In genomic region chr6:41576526-41577097, GRCm38 (mm10) we compare ENCODE assay signal across 23 mouse cellular contexts. TPM values are rescaled to one million over a fixed set of nuclear protein-coding genes. Genes with fewer than 3 reads are reported as not detected.
DNase-seq lines count a peak whose midpoint lies in the region; ATAC-seq and TF ChIP-seq lines count a peak whose summit lies in the region.
"Had no signal": no experiment of that assay in that cellular context is flagged by ENCODE, and none has a peak within 500 bp of the region (broad histone marks: within the 10 kb centered on the region; RNA-seq: fewer than 3 reads in every experiment).

No protein-coding gene starts in this region.

- no peaks in the 10 kb centered on the region for H3K9me3 ChIP-seq in lung, embryonic 14.5 days (ENCODE audit: low read depth, low read length)
- H3K9me3 ChIP-seq in embryonic facial prominence, embryonic 14.5 days (ENCODE audit: control insufficient read depth, low read length) = no peaks in the 10 kb centered on the region
- H3K9me3 ChIP-seq in stomach, embryonic 15.5 days = no peaks in the 10 kb centered on the region
- no peaks in the 10 kb centered on the region for H3K9me3 ChIP-seq in midbrain, embryonic 14.5 days (ENCODE audit: control insufficient read depth, low read length)
- H3K9me3 ChIP-seq: limb, embryonic 15.5 days; liver, embryonic 15.5 days had no signal

- ATAC-seq in lung, embryonic 14.5 days (ENCODE audit: insufficient read depth) = peak; percentile 63
- peak; percentile 61 for ATAC-seq in Patski
- peak; percentile 81; the same call in 1 of the 2 replicates for ATAC-seq in embryonic facial prominence, embryonic 14.5 days (ENCODE audit: low read depth)
- peak; percentile 71 for ATAC-seq in stomach, embryonic 15.5 days (ENCODE audit: insufficient read depth, low FRiP score, low read depth)
- no peak for ATAC-seq in midbrain, embryonic 14.5 days (ENCODE audit: low FRiP score, low TSS enrichment)
- ATAC-seq: forebrain, postnatal 0 days; inflammation-experienced regulatory T-cells, adult 6 months had no signal

- H3K4me1 ChIP-seq in lung, embryonic 14.5 days (ENCODE audit: insufficient read depth) = no peaks in the 10 kb centered on the region
- H3K4me1 ChIP-seq in embryonic facial prominence, embryonic 14.5 days (ENCODE audit: control insufficient read depth, insufficient read depth, low read length) = peaks cover 7% of the 10 kb centered on the region
- no peaks in the 10 kb centered on the region for H3K4me1 ChIP-seq in stomach, embryonic 15.5 days
- 0 out of 2 replicates have a peak, but pooled peaks cover 5% of the 10 kb centered on the region for H3K4me1 ChIP-seq in midbrain, embryonic 14.5 days (ENCODE audit: control insufficient read depth, insufficient read depth, low read length)
- H3K4me1 ChIP-seq: limb, embryonic 15.5 days; liver, embryonic 15.5 days had no signal

- H3K27ac ChIP-seq in lung, embryonic 14.5 days (ENCODE audit: low read depth) = no peak overlapping the region
- no peak overlapping the region for H3K27ac ChIP-seq in embryonic facial prominence, embryonic 14.5 days (replicated peaks; ENCODE audit: low read depth, low read length)
- H3K27ac ChIP-seq in stomach, embryonic 15.5 days = peak overlapping the region; percentile 44; the same call in 1 of the 2 replicates
- H3K27ac ChIP-seq in midbrain, embryonic 14.5 days (replicated peaks; ENCODE audit: low read depth, low read length) = no peak overlapping the region
- H3K27ac ChIP-seq: layer of hippocampus, adult 2 months; limb, embryonic 15.5 days; liver, embryonic 15.5 days had no signal

- POLR2A ChIA-PET in Patski (lab: Charles Lee) = no interaction called here

- DNase-seq in lung, embryonic 14.5 days = peak; percentile 14
- no peak for DNase-seq in lung, postnatal 25 days (ENCODE audit: low spot score)
- no peak for DNase-seq in Patski (ENCODE audit: low read depth, low spot score)
- peak; percentile 64 for DNase-seq in embryonic facial prominence, embryonic 14.5 days (ENCODE audit: low spot score)
- no peak for DNase-seq in natural killer cell, adult 2 months (ENCODE audit: low spot score in 2 of 2)
- no peak for DNase-seq in midbrain, embryonic 14.5 days
- DNase-seq: adrenal gland, postnatal 10 days; cerebellum, adult 11 months; forebrain, postnatal 0 days; gastrocnemius, postnatal 36 days; heart, postnatal 10 days; kidney, postnatal 10 days; layer of hippocampus, postnatal 36 days; lung, postnatal 14 days; thymus, postnatal 36 days had no signal

- CTCF ChIA-PET in Patski (lab: Charles Lee) = interaction anchor here (1.6 kb wide), 1 partner anchor 13 kb away, joined by 4 read pairs; no protein-coding TSS in a partner anchor

- no peaks in the 10 kb centered on the region for H3K27me3 ChIP-seq in lung, embryonic 14.5 days (ENCODE audit: insufficient read depth, low read length)
- H3K27me3 ChIP-seq in Patski = no peaks in the 10 kb centered on the region
- no peaks in the 10 kb centered on the region for H3K27me3 ChIP-seq in embryonic facial prominence, embryonic 14.5 days (replicated peaks; ENCODE audit: control insufficient read depth, insufficient read depth, low read length)
- no peaks in the 10 kb centered on the region for H3K27me3 ChIP-seq in stomach, embryonic 15.5 days (replicated peaks)
- H3K27me3 ChIP-seq in midbrain, embryonic 14.5 days (ENCODE audit: control insufficient read depth, insufficient read depth, low read length) = no peaks in the 10 kb centered on the region
- H3K27me3 ChIP-seq: limb, embryonic 15.5 days; liver, embryonic 15.5 days had no signal

- no peak overlapping the region for H3K4me2 ChIP-seq in lung, embryonic 14.5 days
- H3K4me2 ChIP-seq in embryonic facial prominence, embryonic 14.5 days (ENCODE audit: low read depth, low read length) = no peak overlapping the region
- H3K4me2 ChIP-seq in stomach, embryonic 15.5 days = no peak overlapping the region
- no peak overlapping the region for H3K4me2 ChIP-seq in midbrain, embryonic 14.5 days (ENCODE audit: low read length)
- H3K4me2 ChIP-seq: heart, embryonic 11.5 days; limb, embryonic 15.5 days; liver, embryonic 15.5 days had no signal

- no peaks in the 10 kb centered on the region for H3K36me3 ChIP-seq in lung, embryonic 14.5 days (ENCODE audit: insufficient read depth)
- H3K36me3 ChIP-seq in embryonic facial prominence, embryonic 14.5 days (ENCODE audit: control insufficient read depth, insufficient read depth, low read length) = no peaks in the 10 kb centered on the region
- no peaks in the 10 kb centered on the region for H3K36me3 ChIP-seq in stomach, embryonic 15.5 days
- no peaks in the 10 kb centered on the region for H3K36me3 ChIP-seq in midbrain, embryonic 14.5 days (ENCODE audit: control insufficient read depth, insufficient read depth, low read length)
- H3K36me3 ChIP-seq: limb, embryonic 15.5 days; liver, embryonic 15.5 days had no signal

- no peak overlapping the region for H3K9ac ChIP-seq in lung, embryonic 14.5 days
- no peak overlapping the region for H3K9ac ChIP-seq in embryonic facial prominence, embryonic 14.5 days (ENCODE audit: low read depth, low read length)
- H3K9ac ChIP-seq in stomach, embryonic 15.5 days = no peak overlapping the region
- H3K9ac ChIP-seq in midbrain, embryonic 14.5 days (replicated peaks; ENCODE audit: low read length) = no peak overlapping the region
- H3K9ac ChIP-seq: forebrain, postnatal 0 days; limb, embryonic 15.5 days; liver, embryonic 15.5 days had no signal

- TF ChIP-seq CTCF in lung, embryonic 14.5 days (IDR thresholded peaks at IDR 0.05; ENCODE audit: low read depth) = no peak
- TF ChIP-seq CTCF in Patski (IDR thresholded peaks at IDR 0.05) = no peak

- H3K4me3 ChIP-seq in lung, embryonic 14.5 days (ENCODE audit: low read depth, low read length) = no peak overlapping the region
- no peak overlapping the region for H3K4me3 ChIP-seq in embryonic facial prominence, embryonic 14.5 days (ENCODE audit: low read depth, low read length)
- no peak overlapping the region for H3K4me3 ChIP-seq in stomach, embryonic 15.5 days (replicated peaks)
- no peak overlapping the region for H3K4me3 ChIP-seq in midbrain, embryonic 14.5 days (replicated peaks; ENCODE audit: low read depth, low read length)
- H3K4me3 ChIP-seq: layer of hippocampus, adult 2 months; limb, embryonic 15.5 days; liver, embryonic 15.5 days had no signal

- WGBS in lung, embryonic 14.5 days = 36% methylated on average over 5 of the region's 5 CpGs
- 44% methylated on average over 5 of the region's 5 CpGs for whole genome bisulfite sequencing in embryonic facial prominence, embryonic 14.5 days
- WGBS in stomach, embryonic 15.5 days = 47% methylated on average over 5 of the region's 5 CpGs
- WGBS in midbrain, embryonic 14.5 days = 66% methylated on average over 5 of the region's 5 CpGs

- in situ Hi-C loops in Patski (cut with MboI; ENCODE audit: low pct_unique_long_range_greater_than_20kb) = no loop called here

RNA-seq across cellular contexts. Expression of gene Ephb6, which starts 28.7 kb away (rescaled TPM):
- 11.3 and 12.9 TPM in 2 replicates for polyA plus RNA-seq in lung, embryonic 14.5 days (2014; fragmentation: Nextera tagmentation; extraction: Ambion mirVana)
- 35.5 TPM for polyA plus RNA-seq in Patski (2021)
- polyA plus RNA-seq in embryonic facial prominence, embryonic 14.5 days (2014; fragmentation: Nextera tagmentation; extraction: Ambion mirVana) = 13.8 and 15.4 TPM in 2 replicates
- polyA plus RNA-seq in stomach, embryonic 15.5 days (2015; fragmentation: Nextera tagmentation; extraction: Ambion mirVana) = 9.2 and 12.0 TPM in 2 replicates
- 36.3 and 38.5 TPM in 2 replicates for polyA plus RNA-seq in midbrain, embryonic 14.5 days (2014; fragmentation: Nextera tagmentation; extraction: Ambion mirVana)

RNA-seq across cellular contexts. Expression of gene Prss2, which starts 55.0 kb away (rescaled TPM):
- polyA plus RNA-seq in lung, embryonic 14.5 days (2014; fragmentation: Nextera tagmentation; extraction: Ambion mirVana) = not detected in 2 replicates
- polyA plus RNA-seq in Patski (2021) = not detected
- not detected in 2 replicates for polyA plus RNA-seq in embryonic facial prominence, embryonic 14.5 days (2014; fragmentation: Nextera tagmentation; extraction: Ambion mirVana)
- 141 and 187 TPM in 2 replicates for polyA plus RNA-seq in stomach, embryonic 15.5 days (2015; fragmentation: Nextera tagmentation; extraction: Ambion mirVana)
- not detected in 2 replicates for polyA plus RNA-seq in midbrain, embryonic 14.5 days (2014; fragmentation: Nextera tagmentation; extraction: Ambion mirVana)
- polyA plus RNA-seq: forebrain, postnatal 0 days; heart, embryonic 11.5 days; hindbrain, embryonic 11.5 days; limb, embryonic 15.5 days; midbrain, postnatal 0 days had no signal

RNA-seq across cellular contexts. Expression of gene Trpv6, which starts 59.6 kb away (rescaled TPM):
- 1.5 and 1.6 TPM in 2 replicates for polyA plus RNA-seq in lung, embryonic 14.5 days (2014; fragmentation: Nextera tagmentation; extraction: Ambion mirVana)
- 1.2 TPM for polyA plus RNA-seq in Patski (2021)
- 0.67 and 0.69 TPM in 2 replicates for polyA plus RNA-seq in embryonic facial prominence, embryonic 14.5 days (2014; fragmentation: Nextera tagmentation; extraction: Ambion mirVana)
- 5.0 and 5.3 TPM in 2 replicates for polyA plus RNA-seq in stomach, embryonic 15.5 days (2015; fragmentation: Nextera tagmentation; extraction: Ambion mirVana)
- 1.2 and 1.7 TPM in 2 replicates for polyA plus RNA-seq in midbrain, embryonic 14.5 days (2014; fragmentation: Nextera tagmentation; extraction: Ambion mirVana)
- polyA plus RNA-seq: heart, embryonic 11.5 days had no signal

Comparison
In these comparisons a context has a peak if more than half of its experiments do, and no peak if none do; other contexts are left out.
1. DNase-seq: peak in lung, embryonic 14.5 days (single experiment) and embryonic facial prominence, embryonic 14.5 days (single experiment); none in lung, postnatal 25 days (single experiment), Patski (single experiment), natural killer cell, adult 2 months (0 of 2) and midbrain, embryonic 14.5 days (single experiment).
2. RNA of gene Prss2, which starts 55.0 kb away (polyA plus RNA-seq): 141 to 187 TPM in stomach, embryonic 15.5 days; not detected in embryonic facial prominence, embryonic 14.5 days, not detected in lung, embryonic 14.5 days, not detected in Patski (single experiment) and not detected in midbrain, embryonic 14.5 days; every median in the first group is over 100 times any median in the second.